Mouse (Mus musculus): ENCODE measurements around the gene Far2.

The Far2 gene

DNA sequence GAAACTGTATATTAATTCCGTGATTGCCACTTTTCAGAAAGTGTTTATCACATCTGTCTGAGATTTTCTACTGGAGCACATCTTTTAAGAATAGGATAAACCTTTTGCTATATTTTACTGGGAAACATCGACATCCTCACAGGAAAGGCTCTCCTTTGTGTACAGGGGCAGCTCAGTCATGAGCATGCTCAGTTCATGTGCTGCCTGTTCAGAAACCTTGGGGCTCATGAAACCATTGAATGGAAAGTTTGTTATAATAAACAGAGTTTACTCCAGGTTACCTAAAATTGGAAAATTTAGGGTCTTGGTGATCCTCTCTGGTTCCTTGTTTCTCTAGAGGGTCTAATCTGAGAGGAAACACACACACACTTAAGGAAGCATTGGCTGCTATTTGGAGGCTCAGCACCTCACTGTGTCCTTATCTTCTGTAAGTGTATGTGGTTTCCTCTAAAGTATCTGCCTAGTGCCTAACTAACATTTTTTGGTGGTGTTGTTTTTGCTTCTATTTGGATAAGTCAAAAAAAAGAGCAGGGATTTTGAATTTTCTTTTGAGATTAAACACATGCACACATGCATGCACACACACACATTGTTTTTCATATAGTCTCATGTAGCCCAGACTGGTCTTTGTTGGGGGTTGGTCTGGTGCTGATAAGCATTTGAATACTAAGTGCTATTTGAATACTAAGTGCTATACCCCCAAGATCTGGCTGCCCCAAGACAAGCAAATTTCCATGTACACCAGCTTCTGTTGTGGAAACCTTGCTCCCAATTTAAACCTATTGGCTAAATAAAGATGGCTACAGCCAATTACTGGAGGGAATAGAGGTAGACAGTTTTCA, 171.4 kb downstream of the Far2 start:
- no peak for DNase-seq (ENCODE audit: low spot score)

DNA sequence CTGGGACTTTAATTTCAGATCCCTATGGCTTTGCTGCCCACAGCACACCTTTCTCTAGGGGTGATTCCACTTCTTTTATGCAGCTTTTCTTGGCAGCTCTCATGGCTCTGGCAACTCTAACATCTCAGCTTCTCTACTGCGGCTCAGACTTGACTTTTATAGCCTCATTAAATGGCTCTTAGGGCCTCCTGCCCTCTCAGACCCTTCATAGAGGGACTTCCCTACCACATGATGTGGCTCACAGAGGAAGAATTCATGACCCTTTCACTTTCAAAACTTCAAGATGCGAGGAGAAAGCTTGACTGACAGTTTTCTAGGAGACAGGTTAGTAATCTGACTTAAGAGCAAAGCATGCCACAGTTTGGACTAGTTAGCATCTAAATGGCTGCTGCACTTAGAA, 175.6 kb downstream of the Far2 start:
- no peak for DNase-seq (ENCODE audit: low spot score)

DNA sequence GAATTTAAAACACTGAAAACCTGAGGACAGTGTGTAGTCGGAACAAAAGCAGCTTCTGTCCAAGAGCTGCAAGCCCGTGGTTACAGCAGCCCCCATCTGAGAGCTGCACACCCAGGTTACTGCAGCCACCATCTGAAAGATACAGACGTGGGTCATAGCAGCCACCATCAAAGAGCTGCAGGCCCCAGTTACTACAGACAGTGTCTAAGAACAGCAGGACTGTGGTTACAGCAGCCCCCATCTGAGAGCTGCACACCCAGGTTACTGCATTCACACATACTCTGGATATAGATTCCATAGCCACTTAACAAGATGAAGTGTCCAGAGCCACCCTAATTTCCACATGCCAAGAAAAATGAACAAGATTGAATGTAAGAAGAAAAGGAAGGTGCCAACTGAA, 180.5 kb downstream of the Far2 start:
- DNase-seq (ENCODE audit: low spot score) = no peak
